Mouse (Mus musculus) retina, embryonic 14.5 days (tissue): Measurements from ENCODE around the gene Rasl10a.

Experiments
- DNase-seq: peaks from one replicate; pipeline ENCODE4 v3.0.0-alpha.2; 2015; ENCODE audit warnings: low spot score

Rasl10a gene

DNA sequence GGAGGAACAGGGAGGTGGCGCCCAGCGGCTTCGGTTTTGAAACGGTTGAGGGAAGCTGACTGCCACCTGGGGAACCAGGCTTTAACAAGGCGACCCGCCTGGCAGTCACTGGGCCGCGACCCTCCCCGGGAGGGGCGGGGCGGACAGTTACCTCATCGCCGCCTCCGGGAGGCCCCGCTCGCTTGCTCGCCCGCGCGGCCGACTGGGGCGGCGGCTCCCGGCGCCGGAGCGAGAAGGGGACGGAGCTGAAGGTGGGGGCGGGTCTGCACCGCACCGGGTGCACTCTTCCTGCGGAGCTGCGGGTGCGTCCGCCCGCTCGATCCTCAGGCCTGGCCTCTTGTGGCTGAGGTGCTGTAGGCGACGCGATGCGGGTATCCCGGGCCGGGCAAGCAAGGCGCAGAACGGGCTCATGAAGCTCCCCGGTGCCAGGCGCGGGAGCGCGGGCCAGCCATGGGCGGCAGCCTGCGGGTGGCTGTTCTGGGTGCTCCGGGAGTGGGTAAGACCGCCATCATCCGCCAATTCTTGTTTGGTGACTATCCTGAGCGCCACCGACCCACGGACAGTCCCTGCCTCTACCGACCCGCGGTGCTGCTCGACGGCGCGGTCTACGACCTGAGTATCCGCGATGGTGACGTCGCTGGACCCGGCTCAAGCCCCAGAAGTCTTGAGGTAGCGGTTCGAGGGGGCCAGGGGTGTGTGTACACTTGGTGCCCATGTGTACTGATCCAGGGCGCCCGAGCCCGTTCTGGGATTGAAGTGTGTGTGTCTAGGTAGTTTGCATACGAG is at the start of gene Rasl10a:
Gene Rasl10a (plus strand): TSS at position 273 of the 786 bp plus-strand sequence.
- peak; percentile 52 for DNase-seq

DNA sequence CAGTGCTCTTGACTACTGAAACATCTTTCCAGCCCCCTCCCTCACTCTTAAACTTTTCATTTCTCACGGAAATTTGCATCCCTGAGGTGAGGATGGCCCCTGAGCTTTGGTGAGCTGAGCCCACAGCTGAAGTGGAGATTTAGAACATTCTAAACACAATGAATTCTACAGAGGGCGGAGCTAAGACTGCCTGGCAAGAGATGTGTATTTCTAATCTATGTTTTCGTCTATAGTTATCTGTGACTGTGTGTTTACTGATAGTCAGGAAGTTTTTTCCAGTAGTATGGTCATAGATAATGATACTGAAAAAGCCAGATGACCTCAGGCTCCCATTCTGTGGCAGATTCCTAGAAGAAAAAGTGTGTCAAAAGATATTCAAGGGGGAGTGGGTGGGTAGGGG is 49.1 kb upstream of the Rasl10a start:
- DNase-seq, result no peak

DNA sequence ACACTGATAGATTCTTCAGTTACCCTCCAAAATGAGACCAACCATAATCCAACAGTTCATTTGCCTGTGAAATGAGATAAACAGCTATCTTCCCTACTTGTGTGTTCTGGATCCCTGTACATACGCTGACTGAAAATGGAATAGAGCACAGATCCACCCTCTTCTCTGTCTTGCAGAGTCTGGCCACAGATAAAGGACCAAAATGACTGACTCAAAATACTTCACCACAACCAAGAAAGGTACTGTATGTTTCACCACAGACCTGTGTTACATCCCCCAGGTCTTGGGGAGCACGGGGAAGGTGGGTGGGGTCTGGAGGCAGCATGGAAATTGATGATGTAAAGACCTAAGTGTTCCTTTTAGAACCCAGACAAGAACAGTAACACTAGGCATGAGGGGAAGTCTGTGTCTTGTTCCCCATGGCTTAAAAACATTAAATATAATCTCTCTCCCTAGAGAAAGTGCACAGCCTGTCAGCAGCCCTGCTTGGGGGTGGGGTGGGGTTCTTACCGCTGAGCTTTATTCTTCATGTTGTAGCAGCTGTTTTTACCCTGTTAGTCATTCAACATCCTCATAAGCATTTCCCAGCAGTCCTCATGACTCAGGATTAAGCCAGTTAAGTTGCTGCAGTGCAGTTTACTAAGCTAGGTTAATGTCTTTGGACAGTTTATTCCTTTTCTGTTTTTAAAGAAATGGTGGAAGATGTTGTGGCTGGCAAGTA is 48.4 kb upstream of the Rasl10a start:
- no peak for DNase-seq

DNA sequence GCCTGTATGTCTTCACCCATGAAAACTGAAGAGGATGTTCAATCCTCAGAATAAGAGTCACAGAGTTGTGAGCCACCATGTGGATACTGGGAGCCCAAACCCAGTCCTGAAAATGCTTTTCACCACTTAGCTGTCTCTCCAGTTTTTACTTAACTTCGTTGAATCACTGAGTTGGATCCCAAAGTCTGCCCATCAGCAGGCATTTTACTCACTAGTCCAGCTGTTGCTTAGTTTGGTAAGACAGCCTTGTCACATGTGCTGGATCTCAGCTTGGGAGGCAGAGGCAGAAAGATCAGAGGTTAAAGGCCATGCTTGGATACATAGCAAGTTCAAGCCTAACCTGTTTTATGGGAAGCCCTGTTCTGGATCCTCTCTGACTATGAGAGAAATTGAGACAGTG is 47.7 kb upstream of the Rasl10a start:
- no peak for DNase-seq

DNA sequence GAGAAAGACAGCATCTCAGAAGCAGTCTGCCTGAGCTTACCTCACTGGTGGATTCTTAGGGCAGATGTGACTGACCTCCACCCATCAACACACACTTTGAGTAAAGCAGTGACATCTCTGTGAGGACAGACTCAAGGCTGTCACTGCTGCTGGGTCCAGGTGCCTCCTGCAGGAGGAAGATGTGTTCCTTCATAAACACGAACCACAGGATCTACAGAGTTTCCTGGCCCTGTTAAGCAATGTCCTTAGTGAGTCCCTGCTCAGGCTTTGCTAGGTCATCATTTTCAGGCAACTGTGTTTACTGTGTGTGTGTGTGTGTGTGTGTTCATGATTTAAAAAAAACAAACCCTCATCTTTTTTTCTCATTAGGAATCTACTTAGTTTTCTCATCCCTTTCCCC is 46.4 kb upstream of the Rasl10a start:
- no peak for DNase-seq

DNA sequence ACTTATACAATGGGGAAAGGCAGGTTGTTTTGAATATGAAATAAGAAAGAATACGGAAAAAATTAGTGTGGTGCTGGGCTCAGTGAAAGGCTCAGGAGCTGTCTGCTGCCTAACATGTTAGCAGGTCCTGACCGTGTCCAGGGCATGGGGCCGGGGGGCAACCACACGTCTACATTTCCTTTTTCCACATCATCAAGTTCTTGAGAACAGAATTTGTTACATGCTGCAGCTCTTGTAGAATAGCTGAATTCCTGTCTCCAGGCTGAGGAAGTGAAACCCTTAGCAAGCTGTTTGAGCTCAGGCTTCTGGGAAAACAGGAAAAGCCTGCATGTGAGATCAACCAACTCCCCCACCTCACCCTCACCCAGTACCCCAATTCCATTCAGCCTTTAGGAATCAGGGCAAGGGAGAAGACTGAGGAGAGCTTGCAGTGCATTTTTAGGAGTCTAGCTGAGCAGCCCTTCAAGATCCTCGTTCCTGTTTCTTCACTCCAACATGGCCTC is 45.7 kb upstream of the Rasl10a start:
- DNase-seq, result no peak

DNA sequence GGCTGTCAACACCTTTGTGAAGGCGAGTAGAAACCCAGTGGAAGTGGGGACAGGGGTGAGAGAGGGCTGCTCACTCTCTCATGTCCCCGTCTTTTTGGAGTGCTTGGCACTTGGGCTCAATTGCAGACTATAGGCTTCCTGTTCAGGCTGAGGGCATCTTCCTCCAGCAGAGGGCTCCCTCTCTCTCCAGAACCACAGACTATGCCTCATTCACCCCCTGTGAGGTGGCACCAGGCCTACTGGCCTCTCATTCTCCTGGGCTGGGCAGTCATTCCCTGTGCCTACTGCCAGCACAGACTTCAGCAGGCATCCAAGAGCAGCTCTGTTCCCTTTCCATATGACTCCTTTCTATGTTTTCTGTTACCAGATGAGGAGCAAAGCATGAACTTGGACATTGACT is 42.2 kb upstream of the Rasl10a start:
- DNase-seq, result peak; percentile 56

DNA sequence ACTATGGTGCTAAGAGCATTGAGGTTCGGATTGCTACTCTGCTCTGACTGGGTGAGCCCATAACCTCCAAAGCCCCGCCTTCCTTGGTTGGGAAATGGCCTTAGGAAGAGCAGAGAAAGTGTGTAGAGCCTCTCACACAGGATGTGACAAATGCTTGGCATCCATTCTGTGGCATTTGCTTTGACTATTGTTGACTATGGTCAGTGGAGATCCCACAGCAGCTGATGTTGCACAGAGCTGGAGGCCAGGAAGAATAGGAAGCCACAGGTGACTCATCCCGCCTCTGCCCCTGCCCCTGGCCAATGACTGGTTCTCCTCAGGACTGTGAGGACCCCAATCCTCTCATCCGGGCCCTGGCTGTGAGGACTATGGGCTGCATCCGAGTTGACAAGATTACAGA is 41.6 kb upstream of the Rasl10a start:
- no peak for DNase-seq

DNA sequence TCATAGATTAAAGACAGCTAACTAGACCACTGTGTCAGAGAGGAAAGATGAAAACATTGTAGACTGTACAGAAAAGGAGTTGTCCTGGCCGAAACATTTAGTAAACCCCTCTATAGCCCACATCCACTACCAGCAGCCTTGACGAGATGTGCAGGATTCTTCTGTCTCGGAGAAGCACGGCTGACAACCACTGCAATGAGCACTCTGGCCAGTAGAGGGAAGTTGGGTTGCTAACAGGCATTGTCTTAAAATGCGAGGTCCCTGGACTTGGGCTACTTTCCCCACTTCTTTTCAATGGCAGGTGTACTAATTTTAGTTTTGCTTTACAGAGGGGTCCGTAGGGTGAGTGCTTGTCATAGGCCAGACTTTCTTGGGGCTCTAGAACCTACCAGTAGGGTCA is 40.4 kb upstream of the Rasl10a start:
- peak; percentile 25 for DNase-seq

DNA sequence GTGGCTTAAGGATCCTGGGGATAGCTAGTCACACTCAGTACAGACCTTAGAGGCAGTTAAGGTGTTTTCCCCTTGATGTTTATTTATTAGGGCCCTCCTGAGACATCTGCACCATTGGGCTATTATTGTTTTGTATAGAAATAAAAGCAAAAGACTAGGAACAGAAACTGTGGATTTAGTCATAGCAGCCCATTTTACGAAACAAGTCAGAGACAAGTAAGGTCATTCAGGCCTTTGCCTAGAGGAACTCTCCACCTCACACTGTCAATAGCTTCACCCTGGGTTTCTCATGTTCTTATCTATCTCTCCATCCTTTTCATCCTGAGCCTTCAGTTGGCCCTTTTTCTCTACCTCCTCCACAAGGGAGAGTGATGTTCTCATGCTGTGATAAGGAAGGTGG is 32.8 kb upstream of the Rasl10a start:
- no peak for DNase-seq

DNA sequence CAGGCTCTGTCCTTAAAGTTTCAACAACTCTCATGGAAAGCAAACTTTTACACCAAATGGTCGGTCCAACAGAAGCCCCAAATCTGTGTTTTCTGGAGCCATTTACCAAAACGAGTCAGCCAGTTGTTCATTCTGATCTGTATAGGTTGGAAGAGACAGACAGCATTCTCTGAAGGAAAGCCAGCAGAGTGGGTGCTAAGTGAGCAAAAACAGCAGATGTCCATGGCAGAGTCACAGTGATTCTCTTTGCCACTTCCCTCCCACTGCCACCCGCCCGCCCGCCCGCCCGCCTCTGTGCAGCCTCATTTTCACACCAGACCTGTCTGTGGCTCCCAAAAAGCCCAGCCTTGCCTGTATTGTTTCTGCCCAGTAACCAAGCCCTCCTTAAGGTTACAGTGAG is 29.7 kb upstream of the Rasl10a start:
- DNase-seq, result no peak

DNA sequence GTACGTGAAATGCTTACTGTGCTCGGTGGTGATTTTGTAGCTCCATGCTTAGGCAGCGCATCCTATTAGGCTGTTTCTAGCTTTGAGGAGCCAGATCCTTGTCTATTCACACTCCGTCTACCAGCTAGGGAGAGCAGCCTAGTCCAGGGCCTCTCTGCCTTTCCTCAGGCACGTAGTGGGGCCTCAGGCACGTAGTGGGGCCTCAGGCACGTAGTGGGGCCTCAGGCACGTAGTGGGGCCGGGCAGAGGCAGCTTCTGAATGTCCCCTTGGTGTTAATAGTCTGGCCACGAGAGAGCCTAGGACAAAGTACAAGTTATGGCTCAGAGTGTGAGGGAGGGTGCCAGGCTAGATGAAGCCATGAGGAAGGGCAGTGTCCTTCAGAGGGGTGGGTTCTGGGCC is 25.2 kb upstream of the Rasl10a start:
- DNase-seq, result no peak

DNA sequence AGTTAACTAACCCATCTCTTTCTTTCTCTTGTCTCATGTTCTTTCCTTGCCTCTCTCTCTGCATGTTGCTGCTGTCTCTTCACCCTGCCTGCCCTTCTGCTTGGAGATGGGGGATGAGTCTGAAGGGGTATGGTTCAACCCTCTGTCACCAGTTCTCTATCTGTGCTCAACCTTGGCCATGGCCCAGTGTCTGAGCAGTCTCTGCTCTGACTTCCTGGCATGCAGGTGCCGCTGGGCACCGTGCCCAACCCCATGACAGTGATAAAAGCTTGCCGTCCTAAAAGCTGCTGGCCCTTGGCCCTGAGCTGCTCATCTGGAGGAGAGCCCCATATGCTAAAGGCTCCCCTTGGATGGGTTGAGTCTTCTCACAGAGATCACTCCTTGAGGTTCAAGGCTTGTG is 24.8 kb upstream of the Rasl10a start:
- no peak for DNase-seq

DNA sequence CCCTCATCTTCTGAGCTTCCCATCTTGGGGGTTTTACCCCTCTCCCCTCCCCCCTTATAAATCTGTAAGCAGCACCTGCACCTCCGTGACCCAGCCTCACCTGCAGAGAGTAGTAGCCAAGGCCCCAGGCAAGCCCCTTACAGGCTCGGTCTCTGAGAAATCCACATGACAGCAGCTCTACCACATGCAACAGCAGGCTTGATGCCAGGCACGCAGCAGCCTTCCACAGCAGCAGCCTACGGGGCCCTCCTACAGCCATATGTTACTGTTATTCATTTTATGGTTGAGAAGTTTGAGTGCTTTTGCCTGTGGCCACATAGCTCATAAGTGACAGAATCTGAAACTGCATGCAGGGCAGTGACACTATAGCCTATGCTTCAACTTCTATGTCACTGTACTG is 22.5 kb upstream of the Rasl10a start:
- DNase-seq, result no peak

DNA sequence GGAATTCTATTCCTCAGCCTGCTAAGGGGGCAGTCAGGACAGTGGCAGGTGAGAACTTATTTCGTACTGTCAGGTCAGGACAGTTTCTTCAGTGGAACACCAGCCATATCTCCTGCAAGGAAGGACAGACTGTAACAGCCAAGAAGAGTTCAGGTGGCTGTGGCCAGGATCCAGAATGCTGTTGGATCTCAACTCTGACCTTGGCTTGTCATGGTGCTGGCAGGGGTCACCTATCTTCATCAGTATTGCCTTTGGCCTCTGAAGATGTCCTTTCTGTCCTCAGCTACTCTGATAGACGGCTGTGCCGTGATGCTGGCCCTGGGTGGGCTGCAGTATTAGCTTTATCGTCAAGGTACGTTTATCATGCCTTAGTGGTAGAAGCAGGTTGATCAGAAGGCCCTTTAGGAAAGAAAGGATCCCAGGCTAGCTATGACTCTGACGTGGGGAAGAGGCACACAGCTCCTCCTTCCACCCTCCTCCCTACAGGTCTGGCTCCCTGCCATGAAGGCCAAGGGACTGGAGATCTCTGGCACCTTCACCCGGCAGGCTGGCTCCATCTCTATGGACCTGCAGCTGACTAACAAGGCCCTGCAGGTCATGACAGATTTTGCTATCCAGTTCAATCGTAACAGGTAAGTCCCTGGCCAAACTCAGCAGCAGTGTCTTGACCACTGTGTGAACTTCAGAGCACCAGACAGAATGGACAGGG is 20.6 kb upstream of the Rasl10a start:
- DNase-seq, result no peak

DNA sequence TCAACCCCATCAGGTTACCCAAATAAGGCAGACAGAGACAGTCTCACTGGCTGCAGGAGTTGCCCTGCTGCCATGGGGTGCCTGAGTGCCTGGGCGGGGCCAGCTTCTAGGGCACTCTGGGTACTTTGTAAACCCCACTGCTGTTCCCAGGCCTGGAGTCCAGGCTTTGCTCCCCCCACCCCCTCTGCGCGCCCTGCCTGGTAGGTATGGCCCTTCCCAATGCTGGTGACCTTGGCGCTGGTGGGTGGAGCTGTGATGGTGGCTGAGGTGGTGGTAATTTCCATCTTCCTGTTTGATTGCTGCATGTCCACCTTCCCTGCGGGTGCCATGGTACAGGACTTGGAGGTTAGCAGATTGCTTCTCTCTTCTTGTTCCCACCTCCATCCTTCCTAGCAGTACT is 17.3 kb upstream of the Rasl10a start:
- no peak for DNase-seq

DNA sequence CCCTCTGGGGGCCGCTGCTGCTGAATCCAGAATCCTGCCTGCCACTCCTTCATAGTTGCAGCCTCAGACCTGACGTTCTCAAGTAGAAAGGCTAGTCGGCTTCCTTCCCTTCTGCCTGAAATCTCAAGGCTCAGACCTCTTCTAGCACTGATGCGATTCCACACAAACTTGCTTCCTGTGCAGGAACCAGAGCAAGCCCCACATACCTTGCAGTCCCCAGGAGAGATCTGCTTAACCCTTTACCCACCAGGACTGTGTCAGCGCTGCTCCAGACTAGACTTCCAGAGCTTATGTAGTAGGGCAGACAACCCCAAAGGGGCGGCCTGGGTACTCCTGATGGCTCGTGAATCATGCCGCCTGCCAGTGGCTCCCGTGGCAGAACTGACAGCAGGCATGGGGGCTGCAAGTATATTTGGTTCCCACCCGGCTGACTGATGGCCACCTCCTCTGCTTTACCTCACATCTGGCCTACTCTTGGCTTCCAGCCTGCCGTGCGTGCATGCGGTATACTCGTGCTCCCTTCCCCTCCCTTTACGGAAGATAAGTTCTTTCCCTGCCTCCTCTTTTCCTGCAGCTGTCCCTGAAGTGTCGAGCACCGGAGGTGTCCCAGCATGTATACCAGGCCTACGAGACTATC is 16.7 kb upstream of the Rasl10a start:
- DNase-seq, result no peak

DNA sequence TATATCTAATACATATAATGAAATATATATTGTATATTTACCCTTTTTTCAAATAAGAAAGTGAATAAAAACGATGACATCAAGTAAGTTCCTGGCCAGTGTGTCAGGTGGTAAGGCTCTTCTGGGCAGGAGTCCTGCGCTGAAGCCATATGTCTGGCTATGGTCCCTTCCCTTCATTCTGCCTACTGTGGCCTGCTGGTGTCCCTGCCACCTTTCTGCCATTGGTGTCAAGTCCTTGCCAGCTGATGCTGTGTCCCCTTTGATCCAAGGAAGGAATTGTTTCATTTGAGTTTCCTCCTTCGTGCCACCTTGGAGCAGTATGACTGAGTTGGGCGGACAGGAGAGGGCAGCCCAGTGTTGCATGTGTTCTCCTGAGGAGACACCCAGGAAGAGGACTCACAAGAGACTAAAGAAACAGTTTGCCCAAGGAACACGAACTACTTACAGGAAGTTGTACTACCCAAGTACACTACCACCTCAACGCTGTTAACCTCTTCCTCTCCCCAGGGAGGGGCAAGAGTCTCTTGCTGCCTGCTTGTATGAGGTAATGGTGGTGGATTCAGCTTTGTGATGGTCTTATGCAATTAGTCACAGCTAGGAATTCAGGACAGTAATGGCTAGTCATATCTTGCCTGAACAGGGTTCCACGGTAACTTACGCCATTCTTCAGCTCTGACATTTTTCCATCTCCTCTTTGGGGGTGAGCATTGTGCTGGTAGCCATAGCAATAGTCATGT is 15.1 kb upstream of the Rasl10a start:
- DNase-seq, result no peak

DNA sequence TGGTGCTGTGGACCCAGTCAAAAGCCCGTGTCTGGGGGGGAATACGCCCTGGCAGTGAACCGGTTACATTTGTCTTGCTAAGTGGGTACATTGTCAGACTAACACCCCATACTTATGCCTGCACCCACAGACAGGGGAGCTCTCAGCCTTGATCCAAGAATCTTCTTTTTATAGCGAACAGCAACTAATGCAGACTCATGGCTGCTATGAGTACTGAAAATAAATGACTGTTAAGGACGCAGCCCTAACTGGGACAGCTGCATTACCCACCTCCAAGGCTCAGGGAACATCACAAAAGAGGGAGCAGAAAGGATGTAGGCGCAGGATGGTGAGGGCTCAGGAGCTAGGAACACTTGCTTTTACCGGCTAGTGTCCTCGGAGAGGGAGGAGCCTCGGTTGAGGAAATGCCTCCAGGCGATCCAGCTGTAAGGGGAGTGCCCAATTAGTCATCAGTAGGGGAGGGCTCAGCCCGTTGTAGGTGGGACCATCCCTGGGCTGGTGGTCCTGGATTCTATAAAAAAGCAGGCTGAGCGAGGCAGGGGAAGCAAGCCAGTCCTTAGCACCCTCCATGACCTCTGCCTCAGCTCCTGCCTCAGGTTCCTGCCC is 11.5 kb upstream of the Rasl10a start:
- DNase-seq, result no peak

DNA sequence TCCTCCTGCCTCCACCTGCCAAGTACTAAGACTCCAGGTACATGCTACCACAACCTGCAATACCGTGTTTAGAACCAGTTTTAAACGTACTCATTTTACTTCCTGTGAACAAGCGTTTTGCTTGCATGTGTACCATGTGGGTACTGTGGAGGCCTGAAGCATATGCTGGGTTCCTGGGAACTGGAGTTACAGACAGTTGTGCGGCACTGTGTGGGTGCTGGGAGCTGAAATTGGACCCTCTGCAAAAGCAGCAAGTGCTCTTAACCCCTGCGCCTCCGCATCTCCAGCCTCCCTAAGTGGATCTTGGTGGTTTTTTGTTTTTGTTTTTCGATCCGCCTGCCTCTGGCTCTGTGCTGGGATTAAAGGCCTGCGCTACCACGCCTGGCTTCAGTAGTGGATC is 6.3 kb upstream of the Rasl10a start:
- DNase-seq, result no peak

DNA sequence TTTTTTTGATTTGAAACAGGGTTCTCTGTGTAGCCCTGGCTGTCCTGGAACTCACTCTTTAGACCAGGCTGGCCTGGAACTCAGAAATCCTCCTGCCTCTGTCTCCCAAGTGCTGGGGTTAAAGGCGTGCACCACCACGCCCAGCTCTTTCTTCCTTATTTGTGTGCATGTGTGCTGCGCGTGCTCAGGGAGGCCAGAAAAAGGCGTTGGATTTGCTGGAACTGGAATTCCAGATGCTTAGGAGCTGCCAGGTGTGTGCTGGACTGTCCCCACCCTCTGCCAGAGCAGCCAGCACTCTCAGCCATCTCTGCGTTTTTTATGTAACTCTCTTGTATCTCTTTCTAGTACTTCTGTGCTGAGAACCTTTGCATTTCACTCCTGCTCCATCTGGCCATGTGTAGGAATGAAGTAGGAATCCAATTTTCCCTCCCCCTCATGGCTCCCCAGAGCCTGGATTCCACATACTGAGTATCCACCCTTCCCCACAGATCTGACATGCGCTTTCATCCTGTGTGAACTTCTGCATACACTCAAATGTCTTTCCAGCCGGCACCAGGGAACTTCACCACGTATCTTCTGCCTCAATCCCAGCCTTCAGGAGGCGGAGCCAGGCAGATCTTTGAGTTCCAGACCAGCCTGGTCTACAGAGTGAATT is 5.6 kb upstream of the Rasl10a start:
- DNase-seq, result no peak
